Mouse (Mus musculus): ENCODE results near the gene Spice1.

- TF ChIP-seq CTCF (IDR thresholded peaks at IDR 0.05; ENCODE audit: low read depth, low read length) (no peak), GATA1 (IDR thresholded peaks at IDR 0.05; ENCODE audit: borderline replicate concordance, low read length) (no peak)
These were observed 26.7 kb upstream of the Spice1 start for GRCm38 (mm10) chr16:44320232-44320631.

All from G1E (cell line).